18 mouse cellular contexts compared by ENCODE assay signal in genomic region chr4:95213026-95213425, GRCm38 (mm10).
A peak's percentile ranks its signal among the peaks of the same experiment; 100 is the strongest.
DNase-seq lines count a peak whose midpoint lies in the region; ATAC-seq lines count a peak whose summit lies in the region.
"Had no signal": no experiment of that assay in that cellular context is flagged by ENCODE, and none has a peak within 500 bp of the region (broad histone marks: within the 10 kb centered on the region; RNA-seq: fewer than 3 reads in every experiment).

No protein-coding gene starts in this region.

- DNase-seq in heart, adult 8-10 months (ENCODE audit: low spot score), result peak; percentile 29
- no peak for DNase-seq in heart, embryonic 10.5 days (ENCODE audit: low spot score)
- peak; percentile 32 for DNase-seq in adipocyte (ENCODE audit: low spot score)
- no peak for DNase-seq in urinary bladder, adult 18-20 months (ENCODE audit: low spot score in 2 of 2)
- DNase-seq in Muller cell, postnatal 12 days (ENCODE audit: inconsistent ontology term), result no peak
- DNase-seq: adrenal gland, postnatal 10 days; cerebellum, adult 11-12 months; cerebellum, postnatal 14 days; embryo, embryonic 11 days; thymus, adult 18-20 months; thymus, postnatal 4 days had no signal

- H3K27me3 ChIP-seq in heart, embryonic 10.5 days (ENCODE audit: insufficient read depth, poor library complexity, severe bottlenecking), result no peaks in the 10 kb centered on the region
- H3K27me3 ChIP-seq: limb, embryonic 13.5 days; neural tube, embryonic 12.5 days had no signal

- 79% methylated on average over 3 of the region's 3 CpGs for WGBS in heart, embryonic 10.5 days

- H3K36me3 ChIP-seq in heart, embryonic 10.5 days, result no peaks in the 10 kb centered on the region
- H3K36me3 ChIP-seq: hindbrain, embryonic 10.5 days; limb, embryonic 13.5 days; neural tube, embryonic 12.5 days had no signal

- no peak overlapping the region for H3K27ac ChIP-seq in heart, embryonic 10.5 days
- H3K27ac ChIP-seq: hindbrain, embryonic 10.5 days; hindbrain, postnatal 0 days; limb, embryonic 13.5 days; neural tube, embryonic 12.5 days had no signal

- peak; percentile 33 for ATAC-seq in granulocyte monocyte progenitor cell, adult 5-6 weeks (replicated peaks; ENCODE audit: poor library complexity, severe bottlenecking)
- ATAC-seq in megakaryocyte progenitor cell, adult 5-6 weeks (replicated peaks; ENCODE audit: poor library complexity), result 0 out of 2 replicates have a peak, but pooled peaks have one; percentile 15
- ATAC-seq: forebrain, embryonic 16.5 days; hindbrain, postnatal 0 days had no signal

- no peak overlapping the region for H3K4me3 ChIP-seq in heart, embryonic 10.5 days
- H3K4me3 ChIP-seq: hindbrain, embryonic 10.5 days; limb, embryonic 13.5 days; neural tube, embryonic 12.5 days had no signal

- H3K4me1 ChIP-seq in heart, embryonic 10.5 days, result peaks cover 24% of the 10 kb centered on the region
- H3K4me1 ChIP-seq: neural tube, embryonic 12.5 days had no signal

- H3K9me3 ChIP-seq in heart, embryonic 10.5 days, result no peaks in the 10 kb centered on the region
- H3K9me3 ChIP-seq: hindbrain, embryonic 10.5 days; limb, embryonic 13.5 days; neural tube, embryonic 12.5 days had no signal

Comparison
In these comparisons a context has a peak if more than half of its experiments do, and no peak if none do; other contexts are left out.
1. DNase-seq: peak in heart, adult 8-10 months (single experiment) and adipocyte (single experiment); none in heart, embryonic 10.5 days (single experiment), urinary bladder, adult 18-20 months (0 of 2) and Muller cell, postnatal 12 days (single experiment).